Mouse (Mus musculus) liver, embryonic 14.5 days (tissue): ENCODE results near the gene Ehd3. TPM values are rescaled to one million over a fixed set of nuclear protein-coding genes. Genes with fewer than 3 reads are reported as not detected.
A peak's percentile ranks its signal among the peaks of the same experiment; 100 is the strongest.

Experiments
- ATAC-seq: fragments of 200-750 bp; cut with Nextera tagmentation; 2 replicates; pipeline ENCODE4 v1.8.0; 2017; ENCODE audit warnings: moderate number of reproducible peaks, mild to moderate bottlenecking, moderate library complexity; ENCODE audit not compliant: insufficient read depth
- DNase-seq, 3 experiments: peaks; one replicate each; pipeline ENCODE4 v3.0.0-alpha.2; 2012 to 2013; ENCODE audit warnings: low read depth in 3 of 3, low spot score in 3 of 3
- H3K27ac ChIP-seq: fragments of 300-500 bp; sonication (generic); 2 replicates; pipeline ENCODE4 v1.5.1; 2014; ENCODE audit warnings: moderate library complexity, mild to moderate bottlenecking, control low read depth, inconsistent platforms
- H3K27me3 ChIP-seq: fragments of 300-500 bp; sonication (generic); 2 replicates; pipeline ENCODE4 v1.6.1; 2014; ENCODE audit warnings: mild to moderate bottlenecking, low read length, moderate library complexity; ENCODE audit not compliant: control insufficient read depth, insufficient read depth
- H3K36me3 ChIP-seq: fragments of 300-500 bp; sonication (generic); replicated peaks from 2 replicates; pipeline ENCODE4 v1.6.1; 2014; ENCODE audit warnings: low read depth; ENCODE audit not compliant: control insufficient read depth, insufficient read depth
- H3K4me1 ChIP-seq, 2 experiments: fragments of 200-500 bp in 1 of 2; fragments of 300-500 bp in 1 of 2; sonication (generic) in 1 of 2; replicated peaks; 2 replicates each; pipeline ENCODE4 v1.6.1; 2012 to 2014; ENCODE audit warnings: antibody characterized with exemption in 1 of 2, inconsistent platforms in 1 of 2, low read length in 1 of 2; ENCODE audit not compliant: control insufficient read depth in 2 of 2, insufficient read depth in 2 of 2
- H3K4me2 ChIP-seq: fragments of 300-500 bp; sonication (generic); 2 replicates; pipeline ENCODE4 v1.6.1; 2014; ENCODE audit warnings: low read depth, mild to moderate bottlenecking, control low read depth, moderate library complexity
- H3K4me3 ChIP-seq, 2 experiments: fragments of 200-500 bp in 1 of 2; fragments of 300-500 bp in 1 of 2; sonication (generic) in 1 of 2; 2 replicates each; pipeline ENCODE4 v1.5.1; 2012 to 2014; ENCODE audit warnings: low read depth in 2 of 2, low read length in 2 of 2, mild to moderate bottlenecking in 2 of 2, control low read depth in 1 of 2, inconsistent platforms in 1 of 2, moderate library complexity in 1 of 2; ENCODE audit not compliant: insufficient read depth in 1 of 2
- H3K9ac ChIP-seq: fragments of 300-500 bp; sonication (generic); replicated peaks from 2 replicates; pipeline ENCODE4 v1.6.1; 2014; ENCODE audit warnings: mild to moderate bottlenecking, control low read depth, moderate library complexity
- H3K9me3 ChIP-seq: fragments of 300-500 bp; sonication (generic); 2 replicates; pipeline ENCODE4 v1.6.1; 2016; ENCODE audit warnings: low read length, mixed read lengths; ENCODE audit not compliant: control insufficient read depth
- CTCF ChIP-seq: IDR thresholded peaks from 2 replicates; pipeline ENCODE4 v1.5.1; 2016; ENCODE audit warnings: antibody characterized with exemption, low read depth, control low read depth
- EP300 ChIP-seq: IDR thresholded peaks from 2 replicates; pipeline ENCODE4 v1.6.1; 2016; ENCODE audit warnings: antibody characterized with exemption, low read depth
- WGBS: fragments of 180-500 bp; shearing (Covaris S2); extraction: QIAGEN DNeasy Blood & Tissue Kit; methylation state at CpG from one replicate; pipeline ENCODE4 v1.1.7; 2014; ENCODE audit not compliant: insufficient replicate concordance; 5-methylcytosine and 5-hydroxymethylcytosine counted together
- polyA plus RNA-seq, 2 experiments: library from polyadenylated mRNA; depleted of rRNA in 1 of 2; stranded (reverse) in 1 of 2; unstranded in 1 of 2; fragments of >200 nt; fragmentation: Nextera tagmentation in 1 of 2; extraction: Ambion mirVana in 1 of 2; gene quantifications; 2 replicates each; pipeline versions ENCODE4 v1.2.1 to v1.2.3; 2012 to 2014

The Ehd3 gene
- polyA plus RNA-seq (2012; rRNA removed) = 13.9 and 14.0 TPM in 2 replicates
- polyA plus RNA-seq (2014; fragmentation: Nextera tagmentation; extraction: Ambion mirVana) = 15.0 TPM in 2 replicates

DNA sequence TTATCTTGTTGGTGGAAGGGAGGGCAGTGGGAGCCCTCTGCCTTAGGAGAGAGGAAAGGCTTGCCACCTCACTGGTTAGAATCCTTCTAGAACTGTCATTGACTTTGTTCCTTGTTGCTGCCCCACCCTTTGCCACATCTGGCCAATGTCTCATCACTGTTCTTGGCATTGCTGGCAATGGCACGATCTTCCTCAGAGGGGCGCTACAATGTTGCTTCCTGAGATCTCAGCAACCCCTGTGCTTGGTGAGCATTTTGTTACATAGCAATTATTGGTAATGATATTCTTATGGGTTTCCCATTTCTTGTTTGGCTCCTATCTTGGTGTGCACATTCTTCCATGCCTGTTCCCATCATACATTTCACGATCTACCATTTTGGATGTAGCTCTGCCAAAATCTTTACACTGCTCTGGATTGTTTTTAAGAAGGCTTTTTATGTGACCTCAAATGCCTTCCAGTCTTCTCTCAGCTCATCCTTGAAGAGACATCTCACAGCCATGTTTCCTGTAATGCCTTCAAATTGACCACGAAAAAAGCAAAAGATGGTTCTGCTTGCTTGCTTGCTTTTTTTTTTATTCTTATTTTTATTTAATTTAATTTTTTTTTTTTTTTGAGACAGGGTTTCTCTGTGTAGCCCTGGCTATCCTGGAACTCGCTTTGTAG lies at the start of gene Ehd3:
Ehd3 (plus strand) TSS at position 614 of the 664 bp plus-strand sequence.
- Histone ChIP-seq H3K4me3 (peak within 1 kb of the TSS; percentile 57 to 61), H3K9ac (peak within 1 kb of the TSS; percentile 45), H3K4me1 (peaks cover 4 to 5% of the 10 kb centered on the region in 2 experiments; a peak in 3 of 4 replicates), H3K4me2 (peak within 1 kb of the TSS; percentile 61), H3K27me3 (peaks cover 4% of the 10 kb centered on the region), H3K27ac (no peak within 1 kb of the TSS), H3K36me3 (no peaks in the 10 kb centered on the region), H3K9me3 (no peaks in the 10 kb centered on the region)
- no peak for DNase-seq
- TF ChIP-seq CTCF = no peak
- no peak for TF ChIP-seq EP300
- ATAC-seq = no peak
- WGBS = 67% methylated on average over 5 of the region's 5 CpGs

DNA sequence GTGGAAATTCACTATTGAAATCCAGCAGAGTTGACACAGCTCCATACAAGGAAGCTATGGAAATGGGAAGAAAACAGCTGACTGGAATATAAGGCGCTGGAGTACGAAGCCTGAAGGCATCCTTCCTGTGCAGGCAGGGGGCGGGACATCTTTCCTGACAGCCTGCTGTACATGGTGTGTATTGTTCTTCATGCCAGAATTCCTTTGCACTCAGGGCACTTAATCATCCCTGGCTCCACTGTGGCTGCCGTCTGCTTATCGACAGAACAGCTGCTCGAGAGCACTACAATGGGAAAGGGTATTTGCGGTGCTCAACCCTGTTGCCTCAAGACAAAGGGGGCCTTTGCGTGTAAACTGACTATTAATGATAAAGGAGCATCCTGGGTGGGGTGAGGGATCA lies 33.0 kb upstream of the Ehd3 start:
- Histone ChIP-seq H3K36me3 (no peaks in the 10 kb centered on the region), H3K9me3 (no peaks in the 10 kb centered on the region), H3K4me3 (no peak overlapping the region), H3K4me2 (no peak overlapping the region), H3K27me3 (no peaks in the 10 kb centered on the region), H3K4me1 (no peaks in the 10 kb centered on the region), H3K27ac (no peak overlapping the region), H3K9ac (no peak overlapping the region)
- 43% methylated on average over 8 of the region's 8 CpGs for WGBS
- DNase-seq (no peak), ATAC-seq (peak; percentile 39; the same call in 1 of the 2 replicates)
- TF ChIP-seq EP300 (no peak), CTCF (no peak)

DNA sequence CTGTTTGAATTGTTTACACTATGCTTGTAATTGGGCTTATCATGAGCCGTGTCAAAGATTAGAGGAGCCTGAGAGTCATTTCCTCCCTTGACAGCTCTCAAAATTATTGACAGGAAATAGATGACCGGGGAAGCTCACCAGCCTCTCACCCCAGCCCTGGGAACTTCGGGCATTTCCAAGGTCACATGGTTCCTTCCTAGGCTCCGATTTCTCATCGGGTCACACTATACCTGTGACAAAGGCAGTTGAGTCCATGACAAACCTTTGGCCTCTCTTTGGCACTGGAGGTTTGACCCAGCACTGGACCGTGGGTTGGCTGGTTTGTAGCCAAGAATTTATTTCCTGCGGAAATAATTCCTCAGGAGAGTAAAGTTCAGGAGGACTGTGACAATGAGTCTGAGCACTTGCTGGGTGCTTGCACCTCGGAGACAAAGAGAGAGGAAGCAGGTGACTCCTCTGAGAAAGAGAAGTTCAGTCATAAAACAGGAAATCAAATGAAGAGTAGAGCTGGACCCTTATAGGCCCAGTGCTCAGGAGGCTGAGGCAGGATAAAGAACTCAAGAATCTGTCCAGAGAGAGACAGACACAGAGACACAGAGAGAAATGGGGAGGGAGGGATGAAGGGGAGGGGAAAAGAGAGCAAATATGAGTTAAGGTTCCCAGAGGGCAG lies 17.2 kb upstream of the Ehd3 start:
- DNase-seq (no peak), ATAC-seq (peak; percentile 31)
- no peak for TF ChIP-seq EP300
- no peak for TF ChIP-seq CTCF
- no peaks in the 10 kb centered on the region for H3K9me3 ChIP-seq
- H3K4me3 ChIP-seq = no peak overlapping the region
- H3K4me1 ChIP-seq = no peaks in the 10 kb centered on the region
- no peak overlapping the region for H3K27ac ChIP-seq
- no peaks in the 10 kb centered on the region for H3K36me3 ChIP-seq
- H3K27me3 ChIP-seq = no peaks in the 10 kb centered on the region
- 24% methylated on average over 8 of the region's 8 CpGs for WGBS
- no peak overlapping the region for H3K4me2 ChIP-seq
- no peak overlapping the region for H3K9ac ChIP-seq

DNA sequence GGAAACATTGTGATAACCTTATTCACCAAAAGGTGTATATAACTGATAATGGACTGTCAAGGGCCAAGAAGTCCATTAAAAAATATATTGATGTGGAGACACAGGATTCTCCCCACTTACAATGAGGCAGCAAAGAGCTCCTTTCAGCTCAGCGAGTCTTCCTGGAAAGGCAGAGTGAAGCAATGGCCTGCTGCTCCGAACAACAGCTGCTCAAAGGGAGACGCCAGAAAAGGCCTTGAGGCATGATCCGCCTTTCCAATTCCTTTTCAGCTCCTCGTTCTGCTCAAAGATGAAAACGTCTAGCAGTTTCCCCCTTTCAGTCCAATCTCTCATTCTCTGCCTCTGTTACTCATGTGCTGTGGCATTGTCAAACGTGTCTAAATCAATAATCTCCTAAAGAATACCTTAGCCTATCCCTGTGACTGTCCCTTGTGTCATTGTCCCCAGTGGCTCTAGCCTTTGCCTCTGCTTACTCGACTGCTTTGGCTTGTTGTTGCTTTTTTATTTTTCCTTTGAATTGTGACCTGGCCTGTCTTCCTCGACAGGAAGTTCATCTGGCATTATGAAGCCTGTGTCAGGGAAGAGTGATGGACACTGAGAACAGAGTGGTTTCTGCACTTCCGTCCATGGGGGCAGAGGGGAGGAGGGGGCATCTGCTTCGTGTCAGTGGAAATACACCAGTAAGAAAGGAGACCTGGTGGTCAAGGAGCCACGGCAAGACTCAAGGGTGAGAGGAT lies 13.5 kb upstream of the Ehd3 start:
- Histone ChIP-seq H3K27ac (no peak overlapping the region), H3K4me3 (no peak overlapping the region), H3K36me3 (no peaks in the 10 kb centered on the region), H3K9me3 (no peaks in the 10 kb centered on the region), H3K4me2 (no peak overlapping the region), H3K4me1 (no peaks in the 10 kb centered on the region), H3K27me3 (no peaks in the 10 kb centered on the region), H3K9ac (no peak overlapping the region)
- no peak for ATAC-seq
- TF ChIP-seq CTCF = no peak
- no peak for TF ChIP-seq EP300
- no peak for DNase-seq
- WGBS = 35% methylated on average over 12 of the region's 12 CpGs

DNA sequence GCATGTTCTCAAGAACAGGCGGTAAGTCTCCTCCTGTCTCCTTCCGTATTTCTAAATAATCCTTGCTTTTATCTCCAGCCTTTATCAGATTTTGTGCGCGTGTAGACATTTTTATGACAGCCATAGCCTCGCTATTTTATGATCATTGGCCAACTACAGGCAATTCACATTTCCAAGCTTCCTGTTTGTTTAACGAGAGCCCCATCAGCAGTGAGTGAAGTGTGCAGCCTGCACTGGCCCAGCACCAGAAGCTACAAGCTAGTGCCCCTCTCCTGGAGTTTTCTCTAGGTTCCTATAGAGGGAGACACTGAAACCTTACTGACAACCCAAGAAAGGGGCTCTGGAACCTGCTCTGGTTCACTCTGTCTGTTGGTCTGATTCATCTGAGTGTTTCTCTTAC lies 7.1 kb upstream of the Ehd3 start:
- Histone ChIP-seq H3K4me3 (no peak overlapping the region), H3K4me2 (no peak overlapping the region), H3K9ac (no peak overlapping the region), H3K27ac (no peak overlapping the region), H3K4me1 (no peaks in the 10 kb centered on the region), H3K36me3 (no peaks in the 10 kb centered on the region), H3K9me3 (no peaks in the 10 kb centered on the region), H3K27me3 (no peaks in the 10 kb centered on the region)
- no peak for TF ChIP-seq EP300
- TF ChIP-seq CTCF = no peak
- WGBS = 39% methylated on average over 6 of the region's 6 CpGs
- DNase-seq (no peak), ATAC-seq (no peak)
